Mouse (Mus musculus) midbrain, embryonic 15.5 days (tissue): ENCODE measurements around the gene Abr. TPM values are rescaled to one million over a fixed set of nuclear protein-coding genes. Genes with fewer than 3 reads are reported as not detected.

ENCODE experiments used
- ATAC-seq: fragments of 200-750 bp; cut with Nextera tagmentation; replicated peaks from 2 replicates; pipeline ENCODE4 v1.8.0; 2017; ENCODE audit warnings: moderate TSS enrichment
- H3K27ac ChIP-seq: fragments of 300-500 bp; sonication (generic); 2 replicates; pipeline ENCODE4 v1.5.1; 2015; ENCODE audit warnings: mild to moderate bottlenecking, inconsistent platforms
- H3K27me3 ChIP-seq: fragments of 300-500 bp; sonication (generic); replicated peaks from 2 replicates; pipeline ENCODE4 v1.6.1; 2015; ENCODE audit warnings: inconsistent platforms
- H3K36me3 ChIP-seq: fragments of 300-500 bp; sonication (generic); replicated peaks from 2 replicates; pipeline ENCODE4 v1.6.1; 2015; ENCODE audit warnings: inconsistent platforms
- H3K4me1 ChIP-seq: fragments of 300-500 bp; sonication (generic); 2 replicates; pipeline ENCODE4 v1.6.1; 2015; ENCODE audit warnings: inconsistent platforms
- H3K4me2 ChIP-seq: fragments of 300-500 bp; sonication (generic); 2 replicates; pipeline ENCODE4 v1.6.1; 2015; ENCODE audit warnings: inconsistent platforms, mild to moderate bottlenecking, moderate library complexity
- H3K4me3 ChIP-seq: fragments of 300-500 bp; sonication (generic); 2 replicates; pipeline ENCODE4 v1.5.1; 2015; ENCODE audit warnings: mild to moderate bottlenecking, inconsistent platforms
- H3K9ac ChIP-seq: fragments of 300-500 bp; sonication (generic); 2 replicates; pipeline ENCODE4 v1.6.1; 2015; ENCODE audit warnings: mild to moderate bottlenecking, inconsistent platforms
- H3K9me3 ChIP-seq: fragments of 300-500 bp; sonication (generic); 2 replicates; pipeline ENCODE4 v1.6.1; 2016; ENCODE audit warnings: inconsistent platforms
- WGBS: fragments of 180-500 bp; shearing (Covaris S2); methylation state at CpG from one replicate; pipeline ENCODE4 v1.1.7; 2015; ENCODE audit warnings: mixed read lengths; 5-methylcytosine and 5-hydroxymethylcytosine counted together
- polyA plus RNA-seq: library from polyadenylated mRNA; unstranded; fragments of >200 nt; fragmentation: Nextera tagmentation; extraction: Ambion mirVana; gene quantifications from 2 replicates; pipeline ENCODE4 v1.2.1, GENCODE M21; 2015

The Abr gene
- polyA plus RNA-seq, 1 experiment from 2014 or later: 127 TPM

DNA sequence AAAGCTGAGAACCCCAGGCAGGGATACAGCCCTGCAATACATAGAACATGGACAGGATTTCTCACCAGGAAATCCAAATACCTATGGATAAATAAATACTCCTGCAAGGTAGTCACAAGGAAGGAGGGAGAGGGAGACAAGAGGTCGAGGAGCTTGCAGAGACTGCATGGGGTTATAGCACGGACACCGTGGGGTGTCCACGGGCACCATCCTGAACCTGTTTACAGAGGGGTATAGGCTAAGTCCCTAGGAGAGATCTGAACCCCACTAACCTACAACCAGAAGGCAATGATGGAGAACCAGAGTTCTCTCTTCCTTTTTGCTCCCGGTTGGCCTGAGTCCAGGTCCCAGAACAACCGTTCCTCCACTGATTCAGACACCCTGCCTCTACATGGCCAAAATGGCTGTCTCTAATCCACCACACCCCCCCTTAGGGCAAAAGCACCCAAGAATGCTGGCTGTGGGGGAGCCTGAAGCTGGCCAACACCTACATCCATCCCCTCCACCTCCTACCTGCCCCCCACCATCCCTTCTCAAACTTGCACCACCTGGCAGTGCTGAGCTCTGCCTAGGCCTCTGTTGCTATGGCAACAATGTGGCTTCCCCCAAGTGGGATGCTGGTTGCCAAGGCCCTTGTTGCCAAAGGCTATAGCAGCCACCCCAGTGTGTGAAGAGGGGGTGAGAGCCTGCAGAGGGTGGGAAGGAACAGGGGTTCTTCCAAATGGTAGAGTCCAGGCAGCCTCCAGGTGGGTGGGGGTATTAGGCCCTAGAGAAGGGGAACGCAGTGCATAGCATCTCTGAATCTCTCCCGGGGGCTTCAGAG is 114.6 kb downstream of the Abr start:
- Histone ChIP-seq H3K4me3 (no peak overlapping the region), H3K36me3 (no peaks in the 10 kb centered on the region), H3K4me2 (peak overlapping the region; percentile 26), H3K27me3 (no peaks in the 10 kb centered on the region), H3K9me3 (no peaks in the 10 kb centered on the region), H3K9ac (peak overlapping the region; percentile 18; the same call in 1 of the 2 replicates), H3K4me1 (peaks cover 33% of the 10 kb centered on the region), H3K27ac (peak overlapping the region; percentile 86)
- ATAC-seq: peak; percentile 83
- WGBS: 62% methylated on average over 8 of the region's 8 CpGs

DNA sequence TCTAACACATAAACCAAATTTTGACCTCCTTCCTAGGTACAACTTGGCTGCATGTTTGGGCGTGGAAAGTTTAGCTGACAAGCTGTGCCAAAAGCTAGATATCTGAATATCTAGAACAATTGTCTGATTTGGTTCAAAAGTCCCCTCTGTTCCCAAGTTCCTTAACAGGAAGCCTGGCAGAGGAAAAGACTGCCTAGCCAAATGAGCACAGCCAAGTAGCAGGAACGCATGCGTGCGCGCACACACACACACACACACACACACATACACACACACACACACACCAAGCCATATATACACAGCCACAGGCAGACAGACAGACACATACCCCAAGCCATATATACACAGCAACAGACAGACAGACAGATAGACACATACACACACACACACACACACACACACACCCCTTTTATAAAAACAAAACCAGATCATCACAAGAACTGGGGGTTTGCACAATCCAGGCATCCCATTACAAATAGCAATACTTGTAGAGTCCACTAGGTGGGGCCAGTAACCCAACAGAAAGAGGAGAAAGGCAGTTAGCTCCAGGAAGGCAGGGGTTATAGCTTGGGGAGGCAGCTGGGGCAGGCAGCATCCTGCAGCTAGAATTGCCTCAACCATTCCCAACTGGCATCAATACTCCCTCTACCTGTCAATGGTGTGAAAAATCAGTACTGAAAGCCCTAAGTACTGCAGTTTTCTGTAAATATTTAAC is 115.4 kb downstream of the Abr start:
- Histone ChIP-seq H3K4me2 (no peak overlapping the region), H3K27me3 (no peaks in the 10 kb centered on the region), H3K4me3 (no peak overlapping the region), H3K9me3 (no peaks in the 10 kb centered on the region), H3K9ac (no peak overlapping the region), H3K27ac (peak overlapping the region; percentile 86), H3K4me1 (peaks cover 33% of the 10 kb centered on the region), H3K36me3 (no peaks in the 10 kb centered on the region)
- no peak for ATAC-seq
- WGBS: 76% methylated on average over 5 of the region's 5 CpGs

GRCm38 (mm10) chr11:76505106-76505505 is 117.0 kb downstream of the Abr start:
- H3K9ac ChIP-seq: no peak overlapping the region
- no peaks in the 10 kb centered on the region for H3K9me3 ChIP-seq
- WGBS: 97% methylated on average over 1 of the region's 1 CpGs
- H3K36me3 ChIP-seq: no peaks in the 10 kb centered on the region
- peaks cover 33% of the 10 kb centered on the region for H3K4me1 ChIP-seq
- ATAC-seq: no peak
- no peak overlapping the region for H3K4me3 ChIP-seq
- no peak overlapping the region for H3K27ac ChIP-seq
- H3K27me3 ChIP-seq: no peaks in the 10 kb centered on the region
- no peak overlapping the region for H3K4me2 ChIP-seq

DNA sequence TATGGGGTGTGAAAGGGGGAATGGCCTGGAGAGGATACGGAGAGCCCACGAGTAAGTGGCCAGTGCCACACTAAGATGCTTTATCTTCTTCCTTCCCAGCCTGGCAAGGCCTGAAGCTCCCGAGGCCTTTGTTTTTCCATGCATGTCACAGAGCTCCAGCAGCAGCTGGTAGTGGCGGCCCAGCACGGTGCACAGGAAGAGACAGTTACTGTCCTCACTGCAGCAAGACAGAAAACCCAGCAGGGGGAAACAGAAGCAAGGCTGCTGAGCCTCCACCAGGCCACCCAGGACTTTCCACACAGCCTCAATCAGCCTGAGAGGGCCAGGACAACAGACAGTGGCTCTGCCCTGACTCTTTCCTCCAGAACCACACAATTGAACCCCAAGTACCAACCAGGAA is 118.1 kb downstream of the Abr start:
- Histone ChIP-seq H3K4me3 (no peak overlapping the region), H3K4me1 (peaks cover 25% of the 10 kb centered on the region), H3K27me3 (no peaks in the 10 kb centered on the region), H3K27ac (no peak overlapping the region), H3K4me2 (no peak overlapping the region), H3K36me3 (no peaks in the 10 kb centered on the region), H3K9me3 (no peaks in the 10 kb centered on the region), H3K9ac (no peak overlapping the region)
- no peak for ATAC-seq
- 62% methylated on average over 5 of the region's 5 CpGs for WGBS

DNA sequence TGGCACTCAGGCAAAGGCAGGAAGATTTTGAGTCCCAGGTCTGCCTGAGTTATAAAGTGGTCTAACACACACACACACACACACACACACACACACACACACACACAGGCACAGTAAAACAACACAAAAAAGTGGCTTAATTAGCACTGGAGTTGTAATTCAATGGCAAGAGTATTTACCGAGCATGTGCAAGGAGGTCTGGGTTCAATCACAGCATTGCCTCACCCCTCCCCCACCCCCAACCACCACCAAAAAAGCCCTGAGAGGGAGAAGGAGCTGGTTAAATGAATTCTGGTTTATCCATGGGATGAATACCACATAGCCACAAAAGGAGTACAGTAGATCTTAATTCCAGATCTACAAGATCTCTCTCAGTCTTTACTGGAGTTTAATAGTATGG is 122.1 kb downstream of the Abr start:
- no peak overlapping the region for H3K4me2 ChIP-seq
- no peak overlapping the region for H3K9ac ChIP-seq
- no peak for ATAC-seq
- no peaks in the 10 kb centered on the region for H3K9me3 ChIP-seq
- no peak overlapping the region for H3K27ac ChIP-seq
- H3K4me1 ChIP-seq: peaks cover 8% of the 10 kb centered on the region
- 23% methylated on average over 1 of the region's 1 CpGs for WGBS
- no peaks in the 10 kb centered on the region for H3K36me3 ChIP-seq
- H3K4me3 ChIP-seq: no peak overlapping the region
- no peaks in the 10 kb centered on the region for H3K27me3 ChIP-seq

DNA sequence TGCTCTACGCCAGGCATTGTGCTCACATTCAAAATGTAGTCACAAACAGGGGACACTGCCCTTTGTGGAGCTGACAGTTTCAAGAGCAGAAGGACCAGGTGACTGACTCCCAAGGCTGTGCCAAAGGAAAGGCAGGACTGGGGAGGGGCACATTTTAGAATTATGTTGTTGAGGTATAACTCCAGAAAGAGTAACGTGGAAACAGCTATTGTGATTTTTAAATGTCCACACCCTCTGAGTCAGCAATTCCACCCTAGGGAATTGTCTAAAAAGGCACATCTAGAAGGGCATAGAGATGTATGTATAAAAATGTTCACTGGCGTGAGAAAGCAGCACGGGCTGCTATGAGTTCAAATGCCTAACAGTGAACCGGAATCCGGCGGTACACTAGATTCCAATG is 122.5 kb downstream of the Abr start:
- 89% methylated on average over 7 of the region's 7 CpGs for WGBS
- no peak overlapping the region for H3K27ac ChIP-seq

GRCm38 (mm10) chr11:76497769-76498152 is 124.4 kb downstream of the Abr start:
- no peak overlapping the region for H3K27ac ChIP-seq
- WGBS: 92% methylated on average over 4 of the region's 4 CpGs
- H3K9me3 ChIP-seq: no peaks in the 10 kb centered on the region
- no peak for ATAC-seq
- H3K4me1 ChIP-seq: peaks cover 23% of the 10 kb centered on the region
- H3K9ac ChIP-seq: no peak overlapping the region
- no peaks in the 10 kb centered on the region for H3K27me3 ChIP-seq
- no peaks in the 10 kb centered on the region for H3K36me3 ChIP-seq
- H3K4me2 ChIP-seq: no peak overlapping the region
- no peak overlapping the region for H3K4me3 ChIP-seq

More for the DNA sequence above, 122.5 kb downstream of the Abr start:
- no peaks in the 10 kb centered on the region for H3K36me3 ChIP-seq
- no peak overlapping the region for H3K9ac ChIP-seq
- no peaks in the 10 kb centered on the region for H3K9me3 ChIP-seq
- no peak overlapping the region for H3K4me3 ChIP-seq
- ATAC-seq: no peak
- H3K4me2 ChIP-seq: no peak overlapping the region
- H3K27me3 ChIP-seq: no peaks in the 10 kb centered on the region
- H3K4me1 ChIP-seq: peaks cover 9% of the 10 kb centered on the region

DNA sequence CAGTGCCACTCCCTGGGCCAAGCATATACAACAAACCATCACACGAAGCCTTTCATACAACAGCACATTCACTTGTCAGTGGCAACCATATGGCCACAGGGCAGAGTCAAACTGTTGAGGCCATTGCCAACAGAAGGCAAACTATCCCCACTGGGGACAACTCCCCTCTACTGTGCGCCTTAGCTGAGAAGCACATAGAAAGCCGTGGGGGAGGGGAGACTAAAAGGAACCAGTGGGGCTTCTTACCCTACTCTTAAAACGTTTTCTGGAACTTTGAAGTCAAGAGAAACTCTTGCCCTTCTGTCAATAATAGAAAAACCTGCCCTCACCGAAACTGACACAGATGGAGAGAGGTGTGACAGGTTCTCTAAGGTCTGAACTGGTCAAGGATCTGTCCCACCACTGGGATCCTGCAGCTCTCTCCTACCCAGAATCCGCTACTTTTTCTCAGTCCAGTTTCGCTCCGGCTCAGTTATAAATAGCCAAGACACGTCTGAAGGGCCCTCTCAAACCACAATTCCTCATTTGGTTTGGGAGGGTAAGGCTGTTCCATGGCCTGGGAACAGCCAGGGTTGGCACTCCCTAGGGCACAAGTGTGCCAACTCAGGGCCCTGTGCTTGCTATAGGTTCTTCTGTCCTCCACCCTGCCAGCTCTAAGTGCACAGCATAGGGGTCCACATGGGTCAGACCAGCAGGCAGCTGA is 124.9 kb downstream of the Abr start:
- Histone ChIP-seq H3K4me3 (no peak overlapping the region), H3K9me3 (no peaks in the 10 kb centered on the region), H3K36me3 (no peaks in the 10 kb centered on the region), H3K4me2 (no peak overlapping the region), H3K27ac (no peak overlapping the region), H3K9ac (no peak overlapping the region), H3K27me3 (no peaks in the 10 kb centered on the region), H3K4me1 (peaks cover 29% of the 10 kb centered on the region)
- WGBS: 71% methylated on average over 9 of the region's 9 CpGs
- ATAC-seq: no peak

- no peaks in the 10 kb centered on the region for H3K27me3 ChIP-seq
- no peak overlapping the region for H3K4me2 ChIP-seq
- no peak overlapping the region for H3K27ac ChIP-seq
- no peak overlapping the region for H3K9ac ChIP-seq
- WGBS: 80% methylated on average over 6 of the region's 6 CpGs
- peaks cover 38% of the 10 kb centered on the region for H3K4me1 ChIP-seq
- no peaks in the 10 kb centered on the region for H3K9me3 ChIP-seq
- no peak overlapping the region for H3K4me3 ChIP-seq
- no peak; the same call in 1 of the 2 replicates for ATAC-seq
- no peaks in the 10 kb centered on the region for H3K36me3 ChIP-seq
These were observed 125.9 kb downstream of the Abr start for GRCm38 (mm10) chr11:76496086-76496771.

DNA sequence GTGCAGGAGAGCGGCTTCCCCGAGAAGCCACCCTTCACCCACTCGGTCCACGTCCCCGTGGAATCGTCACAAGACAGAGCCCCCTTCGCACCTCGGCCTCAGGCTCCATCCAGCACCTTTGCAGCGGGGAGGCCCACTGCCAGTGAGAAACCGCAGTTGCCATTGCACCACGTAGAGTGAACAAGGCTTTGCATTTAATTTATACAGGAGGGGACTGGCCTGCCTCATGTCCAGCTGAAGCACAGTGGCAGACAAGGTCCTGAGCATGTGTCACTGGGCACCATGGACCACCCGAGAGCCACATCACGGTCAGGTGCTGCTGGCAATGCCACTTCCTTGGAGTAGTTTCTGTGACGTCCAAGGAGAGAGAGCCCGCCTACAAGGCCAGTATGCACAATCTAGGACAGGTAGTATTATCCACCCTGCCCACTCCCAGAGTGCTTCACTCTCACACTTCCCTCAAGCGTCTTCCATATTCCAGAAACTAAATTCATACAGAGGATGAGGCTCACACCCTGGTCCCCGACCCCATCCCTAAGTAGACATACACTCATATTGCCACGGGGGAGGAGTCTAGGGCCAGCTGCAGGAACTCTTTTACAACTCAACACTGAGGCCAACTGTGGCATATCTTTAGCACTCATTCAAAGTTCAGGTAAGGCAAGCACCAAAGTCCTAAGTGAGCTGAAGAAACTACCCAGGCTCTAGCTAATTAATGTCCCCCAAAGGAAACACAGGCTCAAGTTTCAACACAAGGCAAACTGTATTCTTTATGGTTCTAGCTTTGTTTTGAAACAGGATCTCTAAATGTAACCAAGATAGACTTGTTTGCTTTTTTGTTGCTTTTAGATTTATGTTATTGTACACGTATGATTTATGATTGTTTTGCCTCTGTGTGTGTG is 126.7 kb downstream of the Abr start:
- Histone ChIP-seq H3K4me3 (peak overlapping the region; percentile 59), H3K9ac (peak overlapping the region; percentile 74), H3K36me3 (no peaks in the 10 kb centered on the region), H3K27me3 (no peaks in the 10 kb centered on the region), H3K4me2 (peak overlapping the region; percentile 78), H3K9me3 (no peaks in the 10 kb centered on the region), H3K4me1 (peaks cover 45% of the 10 kb centered on the region), H3K27ac (peak overlapping the region; percentile 93)
- WGBS: 20% methylated on average over 19 of the region's 19 CpGs
- ATAC-seq: peak; percentile 32

GRCm38 (mm10) chr11:76494360-76495126 is 127.6 kb downstream of the Abr start:
- Histone ChIP-seq H3K9me3 (no peaks in the 10 kb centered on the region), H3K4me1 (peaks cover 53% of the 10 kb centered on the region), H3K36me3 (no peaks in the 10 kb centered on the region), H3K27ac (peak overlapping the region; percentile 93), H3K9ac (peak overlapping the region; percentile 74), H3K27me3 (no peaks in the 10 kb centered on the region), H3K4me2 (peak overlapping the region; percentile 78), H3K4me3 (peak overlapping the region; percentile 59)
- ATAC-seq: peak; percentile 66
- WGBS: under 1% methylated on average over 67 of the region's 67 CpGs
